Mouse (Mus musculus) cerebellum, adult 2 months (tissue): ENCODE data around the gene Cfap46. TPM values are rescaled to one million over a fixed set of nuclear protein-coding genes. Genes with fewer than 3 reads are reported as not detected.

Experiments used
- DNase-seq, 2 experiments: peaks; one replicate each; pipeline ENCODE4 v3.0.0; 2021
- H3K27ac ChIP-seq: fragments of 200-500 bp; 2 replicates; pipeline ENCODE4 v1.5.1; 2012; ENCODE audit warnings: low read length, control low read depth, inconsistent platforms; ENCODE audit not compliant: insufficient read depth
- H3K27me3 ChIP-seq: fragments of 200-500 bp; 2 replicates; pipeline ENCODE4 v1.6.1; 2012; ENCODE audit warnings: inconsistent platforms, mild to moderate bottlenecking, low read length, moderate library complexity; ENCODE audit not compliant: control insufficient read depth, insufficient read depth
- H3K4me1 ChIP-seq: fragments of 200-500 bp; 2 replicates; pipeline ENCODE4 v1.6.1; 2011; ENCODE audit warnings: low read length; ENCODE audit not compliant: control insufficient read depth, insufficient read depth
- H3K4me3 ChIP-seq: fragments of 200-500 bp; replicated peaks from 2 replicates; pipeline ENCODE3; 2011; ENCODE audit warnings: mild to moderate bottlenecking, low read depth, low read length, control low read depth; ENCODE audit not compliant: insufficient read depth
- CTCF ChIP-seq: fragments of 200-500 bp; IDR thresholded peaks from 2 replicates; pipeline ENCODE4 v1.5.1; 2011; ENCODE audit warnings: low read depth, mild to moderate bottlenecking, control low read depth, low read length, moderate library complexity, borderline replicate concordance; ENCODE audit not compliant: insufficient read depth
- POLR2A ChIP-seq: fragments of 200-500 bp; IDR thresholded peaks from 2 replicates; pipeline ENCODE4 v1.6.1; 2011; ENCODE audit warnings: low read length, control low read depth, borderline replicate concordance; ENCODE audit not compliant: insufficient read depth
- WGBS: fragments of 180-500 bp; shearing (Covaris S2); methylation state at CpG from one replicate; pipeline ENCODE4 v1.1.7; 2018; 5-methylcytosine and 5-hydroxymethylcytosine counted together
- polyA plus RNA-seq: library from polyadenylated mRNA; depleted of rRNA; stranded (reverse); fragments of >200 nt; gene quantifications from 2 replicates; pipeline ENCODE4 v1.2.3, GENCODE M21; 2012; rRNA removed

The Cfap46 gene
- polyA plus RNA-seq, 1 experiment, result 5.3 TPM

- no peak for TF ChIP-seq POLR2A
Measured at GRCm38 (mm10) chr7:139566533-139566932, 117.1 kb downstream of the Cfap46 start.

GRCm38 (mm10) chr7:139565998-139566397, 117.6 kb downstream of the Cfap46 start:
- no peak for TF ChIP-seq CTCF
- DNase-seq, result no peak
- Histone ChIP-seq H3K27ac (no peak overlapping the region), H3K27me3 (no peaks in the 10 kb centered on the region), H3K4me1 (0 out of 2 replicates have a peak, but pooled peaks cover 3% of the 10 kb centered on the region), H3K4me3 (no peak overlapping the region)
- 62% methylated on average over 6 of the region's 6 CpGs for WGBS

More at GRCm38 (mm10) chr7:139566533-139566932, 117.1 kb downstream of the Cfap46 start:
- no peaks in the 10 kb centered on the region for H3K27me3 ChIP-seq
- DNase-seq, result no peak
- 93% methylated on average over 8 of the region's 8 CpGs for WGBS
- H3K4me1 ChIP-seq, result 0 out of 2 replicates have a peak, but pooled peaks cover 3% of the 10 kb centered on the region
- no peak overlapping the region for H3K27ac ChIP-seq
- no peak overlapping the region for H3K4me3 ChIP-seq

- H3K27me3 ChIP-seq, result no peaks in the 10 kb centered on the region
- no peak for TF ChIP-seq POLR2A
- no peak overlapping the region for H3K27ac ChIP-seq
- WGBS, result 94% methylated on average over 2 of the region's 2 CpGs
- DNase-seq, result no peak
- 0 out of 2 replicates have a peak, but pooled peaks cover 3% of the 10 kb centered on the region for H3K4me1 ChIP-seq
- H3K4me3 ChIP-seq, result no peak overlapping the region
Measured at GRCm38 (mm10) chr7:139564161-139564560, 119.5 kb downstream of the Cfap46 start.

GRCm38 (mm10) chr7:139563425-139563824, 120.2 kb downstream of the Cfap46 start:
- WGBS, result 82% methylated on average over 4 of the region's 4 CpGs
- 0 out of 2 replicates have a peak, but pooled peaks cover 3% of the 10 kb centered on the region for H3K4me1 ChIP-seq
- H3K4me3 ChIP-seq, result no peak overlapping the region
- TF ChIP-seq CTCF, result no peak
- TF ChIP-seq POLR2A, result no peak
- DNase-seq, result no peak
- no peaks in the 10 kb centered on the region for H3K27me3 ChIP-seq
- H3K27ac ChIP-seq, result no peak overlapping the region

- no peak for DNase-seq
- Histone ChIP-seq H3K4me3 (no peak overlapping the region), H3K4me1 (no peaks in the 10 kb centered on the region), H3K27ac (no peak overlapping the region), H3K27me3 (no peaks in the 10 kb centered on the region)
- TF ChIP-seq CTCF (no peak), POLR2A (no peak)
- WGBS, result 91% methylated on average over 10 of the region's 10 CpGs
Measured at GRCm38 (mm10) chr7:139559659-139560058, 124.0 kb downstream of the Cfap46 start.

- 58% methylated on average over 10 of the region's 10 CpGs for WGBS
- no peak overlapping the region for H3K27ac ChIP-seq
- DNase-seq, result no peak
- no peaks in the 10 kb centered on the region; the same call in 1 of the 2 replicates for H3K4me1 ChIP-seq
- no peak for TF ChIP-seq POLR2A
- TF ChIP-seq CTCF, result no peak
- H3K4me3 ChIP-seq, result no peak overlapping the region
- H3K27me3 ChIP-seq, result no peaks in the 10 kb centered on the region
Measured at GRCm38 (mm10) chr7:139556746-139557526, 126.7 kb downstream of the Cfap46 start.

GRCm38 (mm10) chr7:139556331-139556730, 127.3 kb downstream of the Cfap46 start:
- WGBS, result 56% methylated on average over 5 of the region's 5 CpGs
- no peak for DNase-seq
- Histone ChIP-seq H3K4me3 (no peak overlapping the region), H3K27ac (no peak overlapping the region), H3K4me1 (no peaks in the 10 kb centered on the region; the same call in 1 of the 2 replicates), H3K27me3 (no peaks in the 10 kb centered on the region)
- no peak for TF ChIP-seq POLR2A
- TF ChIP-seq CTCF, result no peak

- H3K27ac ChIP-seq, result no peak overlapping the region
- H3K27me3 ChIP-seq, result no peaks in the 10 kb centered on the region
- TF ChIP-seq CTCF (no peak), POLR2A (no peak)
- H3K4me3 ChIP-seq, result no peak overlapping the region
- 81% methylated on average over 2 of the region's 2 CpGs for WGBS
- H3K4me1 ChIP-seq, result peaks cover 16% of the 10 kb centered on the region
- DNase-seq, result no peak
Measured at GRCm38 (mm10) chr7:139551519-139551918, 132.1 kb downstream of the Cfap46 start.

Other genes starting within 250 kb of the Cfap46 start
- gene Nkx6-2, start 101.0 kb downstream of the Cfap46 start, polyA plus RNA-seq, result 31.7 and 35.9 TPM in 2 replicates
- 19.9 and 21.5 TPM in 2 replicates for gene Adgra1, start 150.4 kb upstream of the Cfap46 start, polyA plus RNA-seq
- gene Kndc1, start 210.9 kb upstream of the Cfap46 start, polyA plus RNA-seq, result 139 and 160 TPM in 2 replicates